ENCODE assay signal across 16 mouse cellular contexts in genomic region chr12:85811676-85812075, GRCm38 (mm10).
"Had no signal": no experiment of that assay in that cellular context is flagged by ENCODE, and none has a peak within 500 bp of the region (broad histone marks: within the 10 kb centered on the region; RNA-seq: fewer than 3 reads in every experiment).

No protein-coding gene starts in this region.

- DNase-seq: heart, postnatal 10 days; heart, postnatal 14 days; heart, postnatal 36 days; heart, postnatal 4 days; kidney, adult 11 months; kidney, adult 18-20 months; kidney, adult 2 months; kidney, adult 8-10 months; kidney, adult 9 months; kidney, postnatal 10 days; kidney, postnatal 14 days; kidney, postnatal 25 days; kidney, postnatal 36 days; kidney, postnatal 4 days; layer of hippocampus, adult 9-11 months; layer of hippocampus, postnatal 36 days had no signal
